Mouse (Mus musculus): ENCODE measurements around the gene Col18a1. TPM values are rescaled to one million over a fixed set of nuclear protein-coding genes. Genes with fewer than 3 reads are reported as not detected.

The Col18a1 gene
- total RNA-seq, 2 experiments from 2014 or later, result 3.2 to 4.8 TPM

DNA sequence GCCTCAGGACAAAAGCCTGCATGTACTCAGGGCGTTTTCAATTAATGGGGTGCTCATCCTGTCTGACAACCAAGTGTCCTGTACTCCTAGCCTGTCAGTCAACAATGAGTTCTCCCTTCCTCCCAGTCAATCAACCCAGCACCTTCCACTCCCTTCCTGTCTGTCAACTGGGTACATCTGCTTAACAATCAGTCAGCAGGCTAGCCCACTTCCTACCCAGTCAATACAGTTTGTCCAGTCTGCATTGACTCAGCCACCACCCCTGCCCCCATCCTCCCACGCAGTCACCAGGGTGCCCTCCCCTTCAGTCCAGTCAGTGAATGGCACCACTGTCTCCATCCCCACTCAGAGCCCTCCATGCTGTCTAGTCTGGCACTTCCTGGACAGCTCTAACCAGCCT, 32.9 kb upstream of the Col18a1 start:
- TF ChIP-seq CTCF (conservative IDR thresholded peaks at IDR 0.05), result no peak
- DNase-seq (ENCODE audit: low spot score in 2 of 2), result no peak
- H3K27ac ChIP-seq, result no peak overlapping the region
- H3K4me3 ChIP-seq, result no peak overlapping the region

GRCm38 (mm10) chr10:77197469-77198209, 31.3 kb upstream of the Col18a1 start:
- TF ChIP-seq CTCF (conservative IDR thresholded peaks at IDR 0.05), result no peak
- Histone ChIP-seq H3K27ac (no peak overlapping the region), H3K4me3 (no peak overlapping the region)
- DNase-seq (ENCODE audit: low spot score in 2 of 2), result no peak

DNA sequence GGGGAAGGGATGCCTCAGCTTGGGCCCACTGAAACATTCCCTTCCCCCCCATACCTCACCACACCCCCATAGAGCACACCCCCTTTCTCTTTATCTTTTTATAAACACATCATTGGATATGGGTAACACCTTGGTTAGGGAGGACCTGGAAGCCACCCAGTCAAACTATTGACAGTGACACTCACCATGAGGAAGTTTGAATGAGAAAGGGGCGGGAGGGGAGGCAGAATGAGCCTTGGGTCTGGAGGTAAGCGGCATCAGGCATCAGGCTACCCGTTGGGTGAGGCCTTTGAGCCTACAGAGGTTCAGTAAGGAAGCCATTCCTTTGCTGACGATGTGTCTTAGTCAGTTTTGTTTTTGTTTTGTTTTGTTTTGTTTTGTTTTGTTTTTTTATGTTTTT, 30.3 kb upstream of the Col18a1 start:
- DNase-seq (ENCODE audit: low spot score in 2 of 2), result no peak
- Histone ChIP-seq H3K4me3 (no peak overlapping the region), H3K27ac (no peak overlapping the region)
- TF ChIP-seq CTCF (conservative IDR thresholded peaks at IDR 0.05), result no peak

DNA sequence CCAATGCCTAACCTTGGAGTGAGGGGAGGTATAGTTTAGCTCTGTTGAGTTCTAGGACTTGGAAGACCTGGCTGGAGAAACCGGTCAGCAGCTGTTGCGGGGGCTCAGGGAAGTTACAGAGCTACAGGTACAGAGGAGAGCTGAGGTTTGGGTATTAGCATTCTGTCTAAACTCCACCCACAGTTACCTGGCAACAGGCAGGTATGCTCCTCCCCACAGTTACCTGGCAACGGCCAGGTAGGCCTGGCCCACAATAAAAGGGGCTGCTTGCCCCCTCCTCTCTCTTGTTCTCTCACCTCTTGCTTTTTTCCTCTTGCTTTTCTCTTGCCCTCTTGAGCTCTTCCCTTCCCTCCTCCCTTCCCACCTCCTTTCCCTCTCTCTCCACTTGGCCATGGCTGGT, 29.8 kb upstream of the Col18a1 start:
- no peak overlapping the region for H3K4me3 ChIP-seq
- no peak for TF ChIP-seq CTCF (conservative IDR thresholded peaks at IDR 0.05)
- DNase-seq (ENCODE audit: low spot score in 2 of 2), result no peak
- no peak overlapping the region for H3K27ac ChIP-seq

- TF ChIP-seq CTCF (conservative IDR thresholded peaks at IDR 0.05), result no peak
- Histone ChIP-seq H3K4me3 (no peak overlapping the region), H3K27ac (no peak overlapping the region)
- DNase-seq (ENCODE audit: low spot score in 2 of 2), result no peak
These were observed 27.1 kb upstream of the Col18a1 start for GRCm38 (mm10) chr10:77193495-77193894.

DNA sequence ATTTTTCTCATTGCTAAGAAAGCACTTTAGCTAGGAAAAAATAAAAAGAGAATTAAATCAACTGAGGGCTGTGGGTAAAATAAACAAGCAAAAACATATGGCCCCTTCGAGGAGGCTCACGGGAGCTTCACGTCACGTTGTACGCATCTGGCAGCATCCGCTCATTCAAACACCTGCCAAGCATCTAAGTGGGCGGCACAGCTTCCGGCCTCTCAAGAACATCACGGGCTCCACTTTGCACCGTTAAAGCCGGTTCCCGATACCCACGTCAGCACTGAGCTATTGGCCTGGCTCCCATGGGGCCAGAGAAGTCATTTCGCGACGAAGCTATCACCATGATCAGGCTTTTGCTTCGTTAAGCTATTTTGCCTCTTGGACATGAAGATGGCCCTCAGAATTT, 26.4 kb upstream of the Col18a1 start:
- no peak overlapping the region for H3K27ac ChIP-seq
- no peak for TF ChIP-seq CTCF (conservative IDR thresholded peaks at IDR 0.05)
- no peak overlapping the region for H3K4me3 ChIP-seq
- DNase-seq (ENCODE audit: low spot score in 2 of 2), result no peak

DNA sequence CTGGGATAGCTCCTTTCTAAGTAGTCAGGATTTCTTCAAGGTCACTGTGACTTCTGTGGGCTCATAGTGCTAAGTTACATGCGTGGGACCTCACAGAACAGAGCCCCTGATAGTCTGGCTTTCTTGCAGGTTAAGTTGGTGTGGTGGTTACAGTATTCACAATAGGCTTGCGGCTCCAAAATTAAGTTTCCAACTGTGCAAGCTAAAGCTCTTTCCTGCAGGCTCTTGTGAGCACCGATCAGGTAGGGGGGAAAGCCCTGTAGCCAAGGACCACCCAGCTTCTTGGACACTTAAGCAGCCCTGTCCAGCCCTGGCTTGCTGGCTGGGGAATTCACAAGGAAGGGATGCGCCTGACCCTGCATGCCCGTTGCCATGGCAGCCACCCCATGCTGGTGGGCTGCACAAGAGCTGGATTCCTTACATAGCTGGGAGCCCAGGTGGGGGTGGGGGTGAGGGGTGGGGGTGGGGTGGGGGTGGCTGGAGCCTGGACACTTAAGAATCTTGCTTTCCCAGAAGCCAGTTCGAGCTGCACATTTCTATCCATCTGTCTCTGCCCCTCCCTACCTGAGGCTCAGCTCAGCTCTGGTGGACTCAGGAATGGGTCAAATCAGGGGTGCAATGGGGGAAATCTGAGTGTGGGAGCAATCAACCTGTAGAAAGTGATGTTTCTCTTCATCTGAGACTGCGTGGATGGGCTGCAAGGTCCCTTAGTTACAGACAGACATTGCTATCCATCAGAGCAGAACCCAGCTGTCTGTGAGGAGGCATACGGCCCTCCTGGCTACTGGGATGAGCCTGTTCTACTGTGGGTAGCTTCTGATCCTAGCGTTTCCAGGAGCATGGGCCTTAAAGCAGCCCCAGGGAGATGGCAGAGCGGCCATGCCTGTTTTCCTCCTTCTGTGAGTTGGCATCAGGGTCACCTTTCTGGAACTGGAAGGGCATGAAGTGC, 24.9 kb upstream of the Col18a1 start:
- no peak for TF ChIP-seq CTCF (conservative IDR thresholded peaks at IDR 0.05)
- no peak overlapping the region for H3K4me3 ChIP-seq
- no peak for DNase-seq (ENCODE audit: low spot score in 2 of 2)
- no peak overlapping the region for H3K27ac ChIP-seq

DNA sequence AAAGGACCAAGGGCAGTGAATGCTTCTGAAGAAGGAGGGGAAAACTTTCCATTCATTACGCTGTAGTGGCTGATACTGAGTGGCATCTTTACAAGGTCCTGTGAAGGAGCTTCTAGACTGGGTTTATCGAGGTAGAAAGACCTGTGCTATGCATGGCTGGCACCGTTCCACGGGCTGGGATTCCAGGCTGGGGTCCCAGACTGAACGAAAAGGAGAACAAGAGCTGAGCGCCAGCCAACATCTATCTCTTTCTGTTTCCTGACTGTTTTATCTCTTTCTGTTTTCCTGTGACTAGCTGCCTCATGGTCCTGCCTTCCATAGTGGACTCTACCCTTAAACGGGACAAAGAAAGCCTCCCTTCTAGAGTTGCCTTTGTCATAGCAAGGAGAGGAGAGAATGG, 21.1 kb upstream of the Col18a1 start:
- no peak for TF ChIP-seq CTCF (conservative IDR thresholded peaks at IDR 0.05)
- no peak overlapping the region for H3K27ac ChIP-seq
- H3K4me3 ChIP-seq, result no peak overlapping the region
- DNase-seq (ENCODE audit: low spot score in 2 of 2), result no peak

- Histone ChIP-seq H3K27ac (no peak overlapping the region), H3K4me3 (no peak overlapping the region)
- DNase-seq (ENCODE audit: low spot score in 2 of 2), result no peak
- no peak for TF ChIP-seq CTCF (conservative IDR thresholded peaks at IDR 0.05)
These were observed 16.5 kb upstream of the Col18a1 start for GRCm38 (mm10) chr10:77182804-77183331.

DNA sequence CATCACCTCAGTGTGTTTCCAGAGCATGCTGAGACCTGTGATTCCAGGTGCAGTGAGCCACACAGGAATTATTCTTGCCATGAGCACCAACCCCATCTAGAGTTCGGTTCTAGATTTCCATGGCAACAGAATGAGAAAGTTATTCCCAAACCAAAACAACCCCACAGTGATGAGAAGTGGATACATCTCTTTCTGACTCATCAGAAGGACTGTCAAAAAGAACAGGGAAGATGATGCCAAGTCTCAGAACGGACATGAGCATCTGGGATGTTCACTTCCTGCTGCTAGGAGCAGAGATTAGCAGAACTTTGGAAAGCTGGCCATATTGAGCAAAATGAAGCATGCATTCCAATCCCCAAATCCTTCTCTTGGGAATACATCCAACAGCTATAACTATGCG, 13.8 kb upstream of the Col18a1 start:
- TF ChIP-seq CTCF (conservative IDR thresholded peaks at IDR 0.05), result no peak
- no peak for DNase-seq (ENCODE audit: low spot score in 2 of 2)
- no peak overlapping the region for H3K27ac ChIP-seq
- no peak overlapping the region for H3K4me3 ChIP-seq

GRCm38 (mm10) chr10:77178691-77179090, 12.3 kb upstream of the Col18a1 start:
- Histone ChIP-seq H3K27ac (no peak overlapping the region), H3K4me3 (no peak overlapping the region)
- DNase-seq (ENCODE audit: low spot score in 2 of 2), result no peak
- no peak for TF ChIP-seq CTCF (conservative IDR thresholded peaks at IDR 0.05)

GRCm38 (mm10) chr10:77170400-77170799, 4.1 kb upstream of the Col18a1 start:
- no peak for TF ChIP-seq CTCF (conservative IDR thresholded peaks at IDR 0.05)
- Histone ChIP-seq H3K27ac (no peak overlapping the region), H3K4me3 (no peak overlapping the region)
- no peak for DNase-seq (ENCODE audit: low spot score in 2 of 2)

- DNase-seq (ENCODE audit: low spot score in 2 of 2), result no peak
- Histone ChIP-seq H3K4me3 (peak overlapping the region; percentile 41), H3K27ac (no peak overlapping the region)
- no peak for TF ChIP-seq CTCF (conservative IDR thresholded peaks at IDR 0.05)
These were observed 916 bp downstream of the Col18a1 start for GRCm38 (mm10) chr10:77165318-77165945.
